Mouse (Mus musculus): Measurements from ENCODE around the gene Eif4g3.

Gene Eif4g3

GRCm38 (mm10) chr4:137994562-137995336 is 1.9 kb downstream of the Eif4g3 start:
- H3K4me1 ChIP-seq (replicated peaks; ENCODE audit: low read depth, low read length) = peaks cover 50% of the 10 kb centered on the region
- peaks cover 34% of the 10 kb centered on the region for H3K27me3 ChIP-seq (ENCODE audit: insufficient read depth, low read length)
- TF ChIP-seq CTCF (conservative IDR thresholded peaks at IDR 0.05; ENCODE audit: low read length) (no peak), NANOG (IDR thresholded peaks at IDR 0.05; ENCODE audit: borderline replicate concordance, low read length) (no peak)
- peaks cover 44% of the 10 kb centered on the region for H3K36me3 ChIP-seq (ENCODE audit: insufficient read depth, low read length)
- H3K9me3 ChIP-seq (ENCODE audit: low read length) = peaks cover 3% of the 10 kb centered on the region; the same call in 1 of the 2 replicates
- peak overlapping the region; percentile 85 for H3K4me3 ChIP-seq (replicated peaks; ENCODE audit: low read length)

GRCm38 (mm10) chr4:137995399-137995798 is 2.6 kb downstream of the Eif4g3 start:
- peaks cover 3% of the 10 kb centered on the region; the same call in 1 of the 2 replicates for H3K9me3 ChIP-seq (ENCODE audit: low read length)
- H3K4me1 ChIP-seq (replicated peaks; ENCODE audit: low read depth, low read length) = peaks cover 52% of the 10 kb centered on the region
- TF ChIP-seq NANOG (IDR thresholded peaks at IDR 0.05; ENCODE audit: borderline replicate concordance, low read length) (no peak), CTCF (conservative IDR thresholded peaks at IDR 0.05; ENCODE audit: low read length) (no peak), POU5F1 (IDR thresholded peaks at IDR 0.05; ENCODE audit: borderline replicate concordance, low read length) (no peak)
- H3K36me3 ChIP-seq (ENCODE audit: insufficient read depth, low read length) = peaks cover 47% of the 10 kb centered on the region
- no peak overlapping the region for H3K4me3 ChIP-seq (replicated peaks; ENCODE audit: low read length)
- peaks cover 33% of the 10 kb centered on the region for H3K27me3 ChIP-seq (ENCODE audit: insufficient read depth, low read length)

DNA sequence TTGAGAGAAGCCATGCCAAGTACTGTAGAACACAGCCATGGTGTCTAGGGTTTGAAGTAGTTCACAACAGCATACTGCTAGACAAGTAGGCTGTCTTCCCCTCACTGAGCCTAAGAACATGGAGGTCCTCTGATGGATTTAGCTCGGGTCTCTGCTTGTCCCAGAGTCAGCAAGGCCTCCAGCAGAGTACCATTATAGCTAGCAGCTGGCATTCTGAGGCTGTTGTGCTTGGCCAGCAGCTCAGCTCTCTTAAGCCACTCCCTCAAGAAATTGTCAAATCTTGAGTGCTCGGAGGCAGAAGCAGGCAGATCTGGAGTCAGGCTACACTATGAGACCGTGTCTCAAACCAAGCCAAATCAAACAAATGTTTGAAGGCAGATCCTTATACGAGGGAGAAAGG is 5.4 kb downstream of the Eif4g3 start:
- H3K36me3 ChIP-seq (ENCODE audit: insufficient read depth, low read length) = peaks cover 56% of the 10 kb centered on the region
- H3K4me3 ChIP-seq (replicated peaks; ENCODE audit: low read length) = no peak overlapping the region
- peaks cover 51% of the 10 kb centered on the region for H3K4me1 ChIP-seq (replicated peaks; ENCODE audit: low read depth, low read length)
- TF ChIP-seq NANOG (IDR thresholded peaks at IDR 0.05; ENCODE audit: borderline replicate concordance, low read length) = no peak
- TF ChIP-seq POU5F1 (IDR thresholded peaks at IDR 0.05; ENCODE audit: borderline replicate concordance, low read length) = no peak
- no peak for TF ChIP-seq CTCF (conservative IDR thresholded peaks at IDR 0.05; ENCODE audit: low read length)
- H3K9me3 ChIP-seq (ENCODE audit: low read length) = no peaks in the 10 kb centered on the region
- H3K27me3 ChIP-seq (ENCODE audit: insufficient read depth, low read length) = peaks cover 14% of the 10 kb centered on the region

DNA sequence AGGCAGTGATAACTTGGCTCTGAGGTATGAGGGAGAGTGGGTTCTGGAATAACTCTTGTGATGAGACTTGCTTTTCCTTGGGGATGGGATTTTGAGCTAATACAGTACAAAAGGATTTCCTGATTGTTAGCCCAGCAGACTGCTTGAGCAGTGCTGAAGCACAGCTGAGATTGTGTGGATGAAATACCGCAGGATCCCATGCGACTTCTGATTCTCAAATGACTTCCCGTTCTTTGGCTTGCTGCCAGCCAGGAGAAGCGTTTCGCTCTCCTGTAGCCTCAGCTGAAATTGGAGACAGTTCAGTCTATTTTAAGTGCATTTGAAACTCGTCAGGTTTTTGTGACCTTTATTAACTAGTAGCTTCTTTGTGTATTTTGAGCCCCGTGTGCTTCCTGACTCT is 7.9 kb downstream of the Eif4g3 start:
- Histone ChIP-seq H3K4me1 (replicated peaks; ENCODE audit: low read depth, low read length) (peaks cover 56% of the 10 kb centered on the region), H3K4me3 (replicated peaks; ENCODE audit: low read length) (no peak overlapping the region), H3K9me3 (ENCODE audit: low read length) (no peaks in the 10 kb centered on the region), H3K27me3 (ENCODE audit: insufficient read depth, low read length) (0 out of 2 replicates have a peak, but pooled peaks cover 1% of the 10 kb centered on the region), H3K36me3 (ENCODE audit: insufficient read depth, low read length) (peaks cover 51% of the 10 kb centered on the region)
- TF ChIP-seq POU5F1 (IDR thresholded peaks at IDR 0.05; ENCODE audit: borderline replicate concordance, low read length) (no peak), CTCF (conservative IDR thresholded peaks at IDR 0.05; ENCODE audit: low read length) (no peak), NANOG (IDR thresholded peaks at IDR 0.05; ENCODE audit: borderline replicate concordance, low read length) (no peak)

DNA sequence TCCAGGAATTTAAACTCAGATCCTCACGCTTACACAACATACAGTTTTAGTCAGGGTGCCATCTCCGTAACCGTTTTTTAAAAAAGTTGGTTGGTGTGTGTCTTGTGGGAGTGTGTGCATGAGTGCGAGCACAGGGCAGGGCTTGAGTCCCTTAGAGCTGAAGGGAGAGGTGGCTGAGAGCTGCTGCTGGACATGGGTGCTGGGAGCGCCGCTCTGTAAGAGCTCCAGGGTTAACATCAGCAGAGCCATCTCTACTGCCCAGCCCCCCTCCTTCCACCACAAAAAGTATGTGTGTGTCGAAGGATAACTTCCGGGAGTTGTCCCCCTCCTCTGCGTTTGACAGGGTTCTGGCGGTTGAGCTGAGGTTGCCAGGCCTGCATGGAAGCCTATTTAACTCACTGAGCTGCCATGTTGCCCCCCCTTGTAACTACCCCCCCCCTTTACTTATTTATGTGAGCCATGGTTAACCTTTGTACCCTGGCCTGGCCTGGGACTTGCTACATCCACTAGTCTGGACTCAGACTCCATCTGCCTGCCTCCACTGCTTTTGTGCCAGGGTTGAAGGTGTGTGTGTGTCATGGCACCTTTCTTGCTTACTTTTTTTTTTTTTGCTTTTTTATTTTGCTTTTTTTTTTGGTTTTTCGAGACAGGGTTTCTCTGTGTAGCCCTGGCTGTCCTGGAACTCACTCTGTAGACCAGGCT is 11.2 kb downstream of the Eif4g3 start:
- peaks cover 28% of the 10 kb centered on the region for H3K36me3 ChIP-seq (ENCODE audit: insufficient read depth, low read length)
- no peaks in the 10 kb centered on the region for H3K27me3 ChIP-seq (ENCODE audit: insufficient read depth, low read length)
- TF ChIP-seq CTCF (conservative IDR thresholded peaks at IDR 0.05; ENCODE audit: low read length) (no peak), NANOG (IDR thresholded peaks at IDR 0.05; ENCODE audit: borderline replicate concordance, low read length) (no peak), POU5F1 (IDR thresholded peaks at IDR 0.05; ENCODE audit: borderline replicate concordance, low read length) (no peak)
- peaks cover 63% of the 10 kb centered on the region for H3K4me1 ChIP-seq (replicated peaks; ENCODE audit: low read depth, low read length)
- H3K4me3 ChIP-seq (replicated peaks; ENCODE audit: low read length) = peak overlapping the region; percentile 8; the same call in 1 of the 2 replicates
- H3K9me3 ChIP-seq (ENCODE audit: low read length) = no peaks in the 10 kb centered on the region

DNA sequence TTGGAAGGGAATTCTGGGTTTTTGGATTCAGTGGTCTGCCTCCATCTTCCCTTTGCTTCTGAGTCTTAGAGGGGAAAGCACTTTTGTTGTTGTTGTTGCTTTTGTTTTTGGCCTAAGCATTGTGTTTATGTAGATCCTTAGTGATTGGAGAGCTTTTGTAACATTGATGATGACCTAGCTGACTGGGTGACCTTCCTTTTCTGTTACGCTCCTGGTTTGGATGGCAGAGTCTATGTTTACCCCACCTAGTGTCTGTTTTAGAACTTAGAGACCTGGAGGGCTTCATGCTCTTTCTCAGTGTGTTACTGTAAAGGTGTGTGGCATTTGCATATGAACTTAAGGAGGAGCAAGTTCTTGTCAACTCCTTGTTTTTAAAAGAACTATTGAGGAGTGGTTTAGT is 13.0 kb downstream of the Eif4g3 start:
- H3K4me1 ChIP-seq (replicated peaks; ENCODE audit: low read depth, low read length) = peaks cover 57% of the 10 kb centered on the region
- no peaks in the 10 kb centered on the region for H3K9me3 ChIP-seq (ENCODE audit: low read length)
- TF ChIP-seq NANOG (IDR thresholded peaks at IDR 0.05; ENCODE audit: borderline replicate concordance, low read length) (peak; percentile 89), CTCF (conservative IDR thresholded peaks at IDR 0.05; ENCODE audit: low read length) (no peak), POU5F1 (IDR thresholded peaks at IDR 0.05; ENCODE audit: borderline replicate concordance, low read length) (no peak)
- peaks cover 17% of the 10 kb centered on the region for H3K36me3 ChIP-seq (ENCODE audit: insufficient read depth, low read length)
- H3K4me3 ChIP-seq (replicated peaks; ENCODE audit: low read length) = no peak overlapping the region
- H3K27me3 ChIP-seq (ENCODE audit: insufficient read depth, low read length) = no peaks in the 10 kb centered on the region

DNA sequence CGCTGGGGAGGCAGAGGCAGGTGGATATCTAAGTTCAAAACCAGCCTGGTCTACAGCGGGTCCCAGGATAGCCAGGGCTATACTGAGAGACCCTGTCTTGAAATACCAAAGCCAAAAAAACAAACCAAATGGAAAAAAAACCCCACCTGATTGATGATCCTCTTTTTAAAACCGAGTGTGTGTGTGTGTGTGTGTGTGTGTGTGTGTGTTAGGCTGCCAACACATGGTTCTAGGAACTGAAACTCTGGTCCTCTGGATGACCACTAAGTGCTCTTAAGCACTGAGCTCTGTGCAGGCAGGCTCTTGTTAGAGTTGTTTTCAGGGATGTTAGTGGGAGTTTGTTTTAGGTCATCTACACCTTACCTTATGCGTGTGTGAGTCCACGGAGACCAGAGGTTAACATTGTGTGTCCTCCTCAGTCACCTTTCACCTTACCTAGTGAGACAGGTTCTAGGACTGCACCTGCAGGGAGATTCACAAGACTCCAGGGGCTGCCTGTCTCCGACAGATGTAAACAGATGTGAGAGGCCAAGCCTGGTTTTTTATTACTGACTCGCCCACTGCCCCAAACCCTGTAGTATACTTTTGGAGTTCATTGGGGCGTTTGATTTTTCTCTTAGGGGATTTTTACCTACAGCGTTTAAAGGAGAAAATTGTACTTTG is 14.3 kb downstream of the Eif4g3 start:
- H3K27me3 ChIP-seq (ENCODE audit: insufficient read depth, low read length) = no peaks in the 10 kb centered on the region
- peaks cover 24% of the 10 kb centered on the region for H3K36me3 ChIP-seq (ENCODE audit: insufficient read depth, low read length)
- peaks cover 50% of the 10 kb centered on the region for H3K4me1 ChIP-seq (replicated peaks; ENCODE audit: low read depth, low read length)
- TF ChIP-seq POU5F1 (IDR thresholded peaks at IDR 0.05; ENCODE audit: borderline replicate concordance, low read length) (no peak), NANOG (IDR thresholded peaks at IDR 0.05; ENCODE audit: borderline replicate concordance, low read length) (no peak), CTCF (conservative IDR thresholded peaks at IDR 0.05; ENCODE audit: low read length) (no peak)
- H3K9me3 ChIP-seq (ENCODE audit: low read length) = no peaks in the 10 kb centered on the region
- H3K4me3 ChIP-seq (replicated peaks; ENCODE audit: low read length) = no peak overlapping the region

GRCm38 (mm10) chr4:138008646-138009045 is 15.8 kb downstream of the Eif4g3 start:
- Histone ChIP-seq H3K27me3 (ENCODE audit: insufficient read depth, low read length) (no peaks in the 10 kb centered on the region), H3K4me3 (replicated peaks; ENCODE audit: low read length) (no peak overlapping the region), H3K36me3 (ENCODE audit: insufficient read depth, low read length) (peaks cover 27% of the 10 kb centered on the region), H3K4me1 (replicated peaks; ENCODE audit: low read depth, low read length) (peaks cover 47% of the 10 kb centered on the region), H3K9me3 (ENCODE audit: low read length) (no peaks in the 10 kb centered on the region)
- TF ChIP-seq POU5F1 (IDR thresholded peaks at IDR 0.05; ENCODE audit: borderline replicate concordance, low read length) (no peak), NANOG (IDR thresholded peaks at IDR 0.05; ENCODE audit: borderline replicate concordance, low read length) (no peak), CTCF (conservative IDR thresholded peaks at IDR 0.05; ENCODE audit: low read length) (no peak)
